Mouse (Mus musculus) forebrain, postnatal 0 days (tissue): ENCODE measurements around the gene Rnaseh2c. TPM values are rescaled to one million over a fixed set of nuclear protein-coding genes. Genes with fewer than 3 reads are reported as not detected.

ENCODE experiments used
- ATAC-seq: fragments of 200-750 bp; cut with Nextera tagmentation; 2 replicates; pipeline ENCODE4 v1.8.0; 2017; ENCODE audit warnings: mild to moderate bottlenecking, moderate library complexity
- DNase-seq: peaks from one replicate; pipeline ENCODE4 v3.0.0-alpha.2; 2015
- H3K27ac ChIP-seq: fragments of 300-500 bp; sonication (generic); 2 replicates; pipeline ENCODE4 v1.5.1; 2014; ENCODE audit warnings: low read depth, mild to moderate bottlenecking, antibody characterized with exemption, low read length, moderate library complexity, mixed read lengths
- H3K27me3 ChIP-seq: fragments of 300-500 bp; sonication (generic); 2 replicates; pipeline ENCODE4 v1.6.1; 2014; ENCODE audit warnings: mild to moderate bottlenecking, low read length, mixed read lengths; ENCODE audit not compliant: insufficient read depth
- H3K36me3 ChIP-seq: fragments of 300-500 bp; sonication (generic); 2 replicates; pipeline ENCODE4 v1.6.1; 2014; ENCODE audit warnings: mild to moderate bottlenecking, moderate library complexity; ENCODE audit not compliant: insufficient read depth
- H3K4me1 ChIP-seq: fragments of 300-500 bp; sonication (generic); 2 replicates; pipeline ENCODE4 v1.6.1; 2014; ENCODE audit warnings: antibody characterized with exemption; ENCODE audit not compliant: insufficient read depth
- H3K4me2 ChIP-seq: fragments of 300-500 bp; sonication (generic); 2 replicates; pipeline ENCODE4 v1.6.1; 2014; ENCODE audit warnings: low read depth, mild to moderate bottlenecking, moderate library complexity
- H3K4me3 ChIP-seq: fragments of 300-500 bp; sonication (generic); 2 replicates; pipeline ENCODE4 v1.5.1; 2014; ENCODE audit warnings: low read depth, low read length, mixed read lengths
- H3K9ac ChIP-seq: fragments of 300-500 bp; sonication (generic); 2 replicates; pipeline ENCODE4 v1.6.1; 2014; ENCODE audit warnings: mild to moderate bottlenecking
- H3K9me3 ChIP-seq: fragments of 300-500 bp; sonication (generic); 2 replicates; pipeline ENCODE4 v1.6.1; 2016; ENCODE audit warnings: low read length
- CTCF ChIP-seq: sonication (generic); IDR thresholded peaks from 2 replicates; pipeline ENCODE4 v1.5.1; 2016; ENCODE audit warnings: antibody characterized with exemption, control low read depth, low read depth
- WGBS: fragments of 180-500 bp; shearing (Covaris S2); extraction: QIAGEN DNeasy Blood & Tissue Kit; methylation state at CpG from one replicate; pipeline ENCODE4 v1.1.7; 2014; 5-methylcytosine and 5-hydroxymethylcytosine counted together
- polyA plus RNA-seq: library from polyadenylated mRNA; unstranded; fragments of >200 nt; fragmentation: Nextera tagmentation; extraction: Ambion mirVana; gene quantifications from 2 replicates; pipeline ENCODE4 v1.2.1, GENCODE M21; 2015
- total RNA-seq: library from RNA; depleted of rRNA; stranded (reverse); fragments of >200 nt; gene quantifications from 2 replicates; pipeline ENCODE4 v1.2.3, GENCODE M21; 2014

Gene Rnaseh2c
- total and polyA plus RNA-seq, 2 experiments from 2014 or later, result 34.1 to 49.8 TPM

- ATAC-seq (no peak), DNase-seq (no peak)
- peaks cover 13% of the 10 kb centered on the region for H3K4me1 ChIP-seq
- H3K9ac ChIP-seq, result no peak overlapping the region
- no peak overlapping the region for H3K27ac ChIP-seq
- no peaks in the 10 kb centered on the region for H3K27me3 ChIP-seq
- no peak overlapping the region for H3K4me2 ChIP-seq
- no peaks in the 10 kb centered on the region for H3K9me3 ChIP-seq
- peaks cover 68% of the 10 kb centered on the region for H3K36me3 ChIP-seq
- no peak for TF ChIP-seq CTCF
- 92% methylated on average over 17 of the region's 17 CpGs for WGBS
- no peak overlapping the region for H3K4me3 ChIP-seq
Observed at GRCm38 (mm10) chr19:5641021-5641420, 39.3 kb downstream of the Rnaseh2c start.

GRCm38 (mm10) chr19:5641641-5642040 lies 40.0 kb downstream of the Rnaseh2c start:
- no peak for TF ChIP-seq CTCF
- H3K27me3 ChIP-seq, result no peaks in the 10 kb centered on the region
- H3K9me3 ChIP-seq, result no peaks in the 10 kb centered on the region
- ATAC-seq (no peak), DNase-seq (no peak)
- H3K36me3 ChIP-seq, result peaks cover 73% of the 10 kb centered on the region
- no peak overlapping the region for H3K27ac ChIP-seq
- no peak overlapping the region for H3K4me2 ChIP-seq
- H3K9ac ChIP-seq, result no peak overlapping the region
- H3K4me3 ChIP-seq, result no peak overlapping the region
- WGBS, result 96% methylated on average over 8 of the region's 8 CpGs
- peaks cover 9% of the 10 kb centered on the region for H3K4me1 ChIP-seq

DNA sequence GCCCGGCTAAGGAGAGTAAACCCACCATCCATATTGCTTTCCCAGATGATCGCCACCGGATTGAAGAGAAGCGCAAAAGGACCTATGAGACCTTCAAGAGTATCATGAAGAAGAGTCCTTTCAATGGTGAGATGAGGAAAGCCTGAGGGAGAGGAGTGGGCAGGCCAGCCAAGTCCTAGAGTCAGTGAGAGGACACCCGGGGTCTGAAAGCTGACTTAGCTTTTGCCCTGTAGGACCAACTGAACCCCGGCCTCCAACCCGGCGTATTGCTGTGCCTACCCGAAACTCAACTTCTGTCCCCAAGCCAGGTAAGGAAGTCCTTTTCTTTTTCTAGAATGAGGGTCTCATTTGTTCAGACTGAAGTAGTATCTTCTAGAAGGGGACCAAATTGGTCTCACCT lies 43.6 kb downstream of the Rnaseh2c start:
- Histone ChIP-seq H3K27me3 (no peaks in the 10 kb centered on the region), H3K9ac (no peak overlapping the region), H3K9me3 (no peaks in the 10 kb centered on the region), H3K4me3 (no peak overlapping the region), H3K27ac (no peak overlapping the region), H3K36me3 (peaks cover 70% of the 10 kb centered on the region), H3K4me2 (no peak overlapping the region), H3K4me1 (peaks cover 11% of the 10 kb centered on the region; the same call in 1 of the 2 replicates)
- DNase-seq (no peak), ATAC-seq (no peak)
- WGBS, result 94% methylated on average over 9 of the region's 9 CpGs
- no peak for TF ChIP-seq CTCF

DNA sequence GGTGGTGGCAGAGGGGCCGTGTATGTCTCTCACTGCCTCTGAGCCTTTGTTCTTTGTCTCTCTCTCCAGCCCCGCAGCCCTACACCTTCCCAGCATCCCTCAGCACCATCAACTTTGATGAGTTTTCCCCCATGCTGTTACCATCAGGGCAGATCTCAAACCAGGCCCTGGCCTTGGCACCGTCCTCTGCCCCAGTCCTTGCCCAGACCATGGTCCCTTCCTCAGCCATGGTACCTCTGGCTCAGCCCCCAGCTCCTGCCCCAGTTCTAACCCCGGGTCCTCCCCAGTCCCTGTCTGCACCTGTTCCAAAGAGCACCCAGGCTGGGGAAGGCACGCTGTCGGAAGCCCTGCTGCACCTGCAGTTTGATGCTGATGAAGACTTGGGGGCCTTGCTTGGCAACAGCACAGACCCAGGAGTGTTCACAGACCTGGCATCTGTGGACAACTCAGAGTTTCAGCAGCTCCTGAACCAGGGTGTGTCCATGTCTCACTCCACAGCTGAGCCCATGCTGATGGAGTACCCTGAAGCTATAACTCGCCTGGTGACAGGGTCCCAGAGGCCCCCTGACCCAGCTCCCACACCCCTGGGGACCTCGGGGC lies 45.2 kb downstream of the Rnaseh2c start:
- H3K4me3 ChIP-seq, result no peak overlapping the region
- 91% methylated on average over 8 of the region's 8 CpGs for WGBS
- no peak for TF ChIP-seq CTCF
- no peaks in the 10 kb centered on the region for H3K9me3 ChIP-seq
- H3K36me3 ChIP-seq, result peaks cover 62% of the 10 kb centered on the region
- no peak for DNase-seq
- H3K4me1 ChIP-seq, result peaks cover 11% of the 10 kb centered on the region; the same call in 1 of the 2 replicates
- no peak overlapping the region for H3K4me2 ChIP-seq
- H3K27ac ChIP-seq, result no peak overlapping the region
- no peaks in the 10 kb centered on the region for H3K27me3 ChIP-seq
- no peak for ATAC-seq
- no peak overlapping the region for H3K9ac ChIP-seq

- H3K9ac ChIP-seq, result no peak overlapping the region
- H3K27ac ChIP-seq, result no peak overlapping the region
- H3K4me2 ChIP-seq, result no peak overlapping the region
- DNase-seq, result no peak
- ATAC-seq, result no peak
- no peaks in the 10 kb centered on the region for H3K27me3 ChIP-seq
- WGBS, result 94% methylated on average over 6 of the region's 6 CpGs
- no peak for TF ChIP-seq CTCF
- H3K36me3 ChIP-seq, result peaks cover 54% of the 10 kb centered on the region
- peaks cover 11% of the 10 kb centered on the region; the same call in 1 of the 2 replicates for H3K4me1 ChIP-seq
- H3K4me3 ChIP-seq, result no peak overlapping the region
- H3K9me3 ChIP-seq, result no peaks in the 10 kb centered on the region
Observed at GRCm38 (mm10) chr19:5647791-5648190, 46.1 kb downstream of the Rnaseh2c start.

DNA sequence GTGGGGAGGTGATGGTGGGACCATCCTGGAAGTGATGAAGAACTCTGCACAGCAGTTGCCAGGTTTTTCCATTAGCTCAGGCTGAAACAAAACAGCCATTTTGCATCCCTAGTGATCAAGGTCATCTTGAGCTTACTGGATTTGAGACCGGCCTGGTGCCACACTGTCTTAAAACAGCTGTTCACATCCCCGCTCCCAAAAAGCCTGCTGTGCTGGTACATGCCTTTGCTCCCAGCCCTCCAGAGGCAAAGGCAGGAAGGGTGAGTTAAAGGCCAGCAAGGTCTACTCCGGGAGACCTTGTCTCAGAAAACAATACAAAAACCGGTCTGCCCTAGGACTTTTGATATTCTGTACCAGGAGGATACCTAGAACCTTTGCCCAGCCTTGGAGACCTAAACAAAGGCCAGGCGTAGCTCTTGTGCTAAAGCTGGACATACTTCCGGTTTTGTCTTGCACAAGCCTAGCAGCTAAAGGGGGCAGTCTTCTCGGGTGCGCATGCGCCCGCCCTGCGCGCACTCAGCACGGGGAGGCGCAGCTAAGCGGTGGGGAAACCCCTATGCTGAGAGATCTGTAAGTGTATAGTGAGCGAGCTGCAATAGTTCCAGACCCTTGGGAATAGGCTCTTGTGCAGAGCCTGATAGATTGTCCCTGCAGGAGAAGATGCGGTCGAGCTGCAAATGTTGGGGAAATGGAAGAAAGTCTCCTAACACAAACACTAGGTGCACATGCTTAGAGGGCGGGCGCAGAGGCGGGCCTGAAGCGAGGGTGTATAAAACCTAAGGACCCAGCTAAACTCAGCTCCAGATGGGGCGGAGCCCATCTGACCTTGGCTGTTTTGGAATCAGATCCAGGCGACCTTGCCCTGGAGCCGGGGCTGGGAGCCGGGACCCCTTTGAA lies 47.0 kb downstream of the Rnaseh2c start:
- peaks cover 46% of the 10 kb centered on the region for H3K36me3 ChIP-seq
- H3K9ac ChIP-seq, result peak overlapping the region; percentile 41
- H3K4me2 ChIP-seq, result peak overlapping the region; percentile 57
- ATAC-seq (peak; percentile 94), DNase-seq (peak; percentile 88)
- no peaks in the 10 kb centered on the region for H3K9me3 ChIP-seq
- no peaks in the 10 kb centered on the region for H3K27me3 ChIP-seq
- H3K4me1 ChIP-seq, result peaks cover 11% of the 10 kb centered on the region; the same call in 1 of the 2 replicates
- peak overlapping the region; percentile 28 for H3K4me3 ChIP-seq
- peak overlapping the region; percentile 70 for H3K27ac ChIP-seq
- TF ChIP-seq CTCF, result peak; percentile 55
- 12% methylated on average over 26 of the region's 26 CpGs for WGBS

- ATAC-seq, result no peak
- WGBS, result 77% methylated on average over 6 of the region's 6 CpGs
- peak overlapping the region; percentile 28 for H3K4me3 ChIP-seq
- peak overlapping the region; percentile 41 for H3K9ac ChIP-seq
- peaks cover 14% of the 10 kb centered on the region; the same call in 1 of the 2 replicates for H3K4me1 ChIP-seq
- peak overlapping the region; percentile 57 for H3K4me2 ChIP-seq
- TF ChIP-seq CTCF, result no peak
- H3K36me3 ChIP-seq, result peaks cover 40% of the 10 kb centered on the region
- no peaks in the 10 kb centered on the region for H3K27me3 ChIP-seq
- DNase-seq, result no peak
- H3K9me3 ChIP-seq, result no peaks in the 10 kb centered on the region
- H3K27ac ChIP-seq, result no peak overlapping the region
Observed at GRCm38 (mm10) chr19:5649298-5649741, 47.6 kb downstream of the Rnaseh2c start.
